Mouse (Mus musculus) spleen, postnatal 36 days (tissue): Measurements from ENCODE around the gene Abraxas2.
A peak's percentile ranks its signal among the peaks of the same experiment; 100 is the strongest.

Source experiments
- DNase-seq, 2 experiments: peaks; one replicate each; pipeline ENCODE4 v3.0.0; 2022; ENCODE audit warnings: low spot score in 2 of 2, mixed read lengths in 1 of 2

Abraxas2 gene

GRCm38 (mm10) chr7:132859042-132859958, at the start of gene Abraxas2:
TSS of gene Abraxas2 (plus strand) at chr7:132859225.
- peak; percentile 93 for DNase-seq

- no peak for DNase-seq
Measured at GRCm38 (mm10) chr7:132809721-132810120, 49.3 kb upstream of the Abraxas2 start.

- DNase-seq: peak in 1 of 2 experiments; percentile 40
Measured at GRCm38 (mm10) chr7:132810368-132810767, 48.7 kb upstream of the Abraxas2 start.

- DNase-seq: peak; percentile 87 to 89
Measured at GRCm38 (mm10) chr7:132810879-132811278, 48.1 kb upstream of the Abraxas2 start.

- DNase-seq: peak; percentile 59 to 66
Measured at GRCm38 (mm10) chr7:132811716-132812618, 47.1 kb upstream of the Abraxas2 start.

GRCm38 (mm10) chr7:132812619-132813415, 46.2 kb upstream of the Abraxas2 start:
- peak; percentile 68 to 70 for DNase-seq

GRCm38 (mm10) chr7:132813416-132814088, 45.5 kb upstream of the Abraxas2 start, which contains the start of gene Fam53b:
TSS of gene Fam53b (minus strand) at chr7:132813886.
- peak; percentile 67 to 71 for DNase-seq

GRCm38 (mm10) chr7:132814089-132814450, 45.0 kb upstream of the Abraxas2 start:
- DNase-seq: no peak

- DNase-seq: no peak
Measured at GRCm38 (mm10) chr7:132815081-132815480, 43.9 kb upstream of the Abraxas2 start.

GRCm38 (mm10) chr7:132816528-132816927, 42.5 kb upstream of the Abraxas2 start:
- no peak for DNase-seq

GRCm38 (mm10) chr7:132817056-132817455, 42.0 kb upstream of the Abraxas2 start:
- no peak for DNase-seq

- no peak for DNase-seq
Measured at GRCm38 (mm10) chr7:132820692-132821091, 38.3 kb upstream of the Abraxas2 start.

- DNase-seq: no peak
Measured at GRCm38 (mm10) chr7:132823832-132824231, 35.2 kb upstream of the Abraxas2 start.

- DNase-seq: no peak
Measured at GRCm38 (mm10) chr7:132824346-132825022, 34.5 kb upstream of the Abraxas2 start.

GRCm38 (mm10) chr7:132830955-132831354, 28.1 kb upstream of the Abraxas2 start:
- DNase-seq: no peak

GRCm38 (mm10) chr7:132841287-132841686, 17.7 kb upstream of the Abraxas2 start:
- no peak for DNase-seq

- no peak for DNase-seq
Measured at GRCm38 (mm10) chr7:132842455-132842854, 16.6 kb upstream of the Abraxas2 start.

GRCm38 (mm10) chr7:132843152-132843551, 15.9 kb upstream of the Abraxas2 start:
- no peak for DNase-seq

GRCm38 (mm10) chr7:132852173-132852844, 6.7 kb upstream of the Abraxas2 start, which contains the start of gene Eef1akmt2:
TSS of gene Eef1akmt2 (minus strand) at chr7:132852673.
- peak; percentile 81 to 84 for DNase-seq

- no peak for DNase-seq
Measured at GRCm38 (mm10) chr7:132853361-132853760, 5.7 kb upstream of the Abraxas2 start.
